Mouse (Mus musculus) CH12.LX (cell line): Measurements from ENCODE around the gene Gucy1a1. TPM values are rescaled to one million over a fixed set of nuclear protein-coding genes. Genes with fewer than 3 reads are reported as not detected.

Experiments
- DNase-seq: peaks from one replicate; pipeline ENCODE4 v3.0.0-alpha.2; 2013; ENCODE audit errors: extremely low read depth
- H3K27ac ChIP-seq: 2 replicates; pipeline ENCODE4 v1.5.1; 2012; ENCODE audit warnings: low read depth, mild to moderate bottlenecking, control low read depth, moderate library complexity; ENCODE audit not compliant: insufficient read depth
- H3K27me3 ChIP-seq: replicated peaks from 2 replicates; pipeline ENCODE3; 2012; ENCODE audit warnings: inconsistent platforms
- H3K36me3 ChIP-seq, 2 experiments: replicated peaks in 1 of 2; 2 replicates each; pipeline versions ENCODE3 to v1.6.1; 2012; ENCODE audit warnings: inconsistent platforms in 1 of 2, low read length in 1 of 2, mild to moderate bottlenecking in 1 of 2, mixed read lengths in 1 of 2, moderate library complexity in 1 of 2; ENCODE audit not compliant: control insufficient read depth in 1 of 2, insufficient read depth in 1 of 2
- H3K4me1 ChIP-seq, 2 experiments: 2 replicates each; pipeline ENCODE4 v1.6.1; 2012; ENCODE audit warnings: inconsistent platforms in 1 of 2, moderate library complexity in 1 of 2; ENCODE audit not compliant: insufficient read depth in 2 of 2, control insufficient read depth in 1 of 2
- H3K4me2 ChIP-seq: 2 replicates; pipeline ENCODE4 v1.6.1; 2012; ENCODE audit warnings: low read depth, mild to moderate bottlenecking, control low read depth; ENCODE audit not compliant: poor library complexity, insufficient read depth, severe bottlenecking
- H3K4me3 ChIP-seq, 3 experiments: fragments of 150-350 bp in 1 of 3; sonication (generic) in 1 of 3; replicated peaks in 1 of 3; 2 replicates each; pipeline versions ENCODE3 to v1.5.1; 2011 to 2012; ENCODE audit warnings: low read depth in 2 of 3, low read length in 2 of 3, mild to moderate bottlenecking in 2 of 3, moderate library complexity in 2 of 3, control low read depth in 1 of 3, improper control_type of control experiment in 1 of 3, inconsistent platforms in 1 of 3, mixed read lengths in 1 of 3; ENCODE audit not compliant: poor library complexity in 1 of 3
- H3K79me2 ChIP-seq: replicated peaks from 2 replicates; pipeline ENCODE4 v1.6.1; 2012; ENCODE audit warnings: mild to moderate bottlenecking, moderate library complexity; ENCODE audit not compliant: control insufficient read depth, poor library complexity, insufficient read depth, severe bottlenecking; ENCODE audit errors: extremely low read depth
- H3K9ac ChIP-seq: 2 replicates; pipeline ENCODE4 v1.6.1; 2012; ENCODE audit warnings: low read depth, mild to moderate bottlenecking, control low read depth, moderate library complexity; ENCODE audit not compliant: insufficient read depth
- H3K9me3 ChIP-seq: replicated peaks from 2 replicates; pipeline ENCODE3; 2012; ENCODE audit warnings: low read length, inconsistent platforms, mixed read lengths
- CHD1 ChIP-seq: IDR thresholded peaks from 2 replicates; pipeline ENCODE4 v1.6.1; 2012; ENCODE audit warnings: low read depth, low read length, improper control_type of control experiment, inconsistent platforms
- CHD2 ChIP-seq: IDR thresholded peaks from 2 replicates; pipeline ENCODE4 v1.6.1; 2011; ENCODE audit warnings: low read length, improper control_type of control experiment
- CTCF ChIP-seq, 2 experiments: IDR thresholded peaks in 1 of 2; conservative IDR thresholded peaks in 1 of 2; 2 replicates each; pipeline ENCODE4 v1.5.1; 2011 to 2012; ENCODE audit warnings: low read depth in 2 of 2, low read length in 2 of 2, improper control_type of control experiment in 1 of 2, inconsistent platforms in 1 of 2, mild to moderate bottlenecking in 1 of 2, moderate library complexity in 1 of 2
- E2F4 ChIP-seq: IDR thresholded peaks from 2 replicates; pipeline ENCODE4 v1.6.1; 2011; ENCODE audit warnings: low read depth, low read length, improper control_type of control experiment; ENCODE audit not compliant: insufficient replicate concordance
- ELF1 ChIP-seq: IDR thresholded peaks from 2 replicates; pipeline ENCODE4 v1.6.1; 2014; ENCODE audit warnings: low read depth, mild to moderate bottlenecking, inconsistent platforms, low read length, improper control_type of control experiment
- ETS1 ChIP-seq: conservative IDR thresholded peaks from 2 replicates; pipeline ENCODE4 v1.6.1; 2012; ENCODE audit warnings: low read depth, mild to moderate bottlenecking, inconsistent platforms, low read length, improper control_type of control experiment, moderate library complexity
- GABPA ChIP-seq: IDR thresholded peaks from 2 replicates; pipeline ENCODE4 v1.6.1; 2012; ENCODE audit warnings: low read depth, low read length, improper control_type of control experiment, inconsistent platforms; ENCODE audit not compliant: insufficient replicate concordance
- HCFC1 ChIP-seq: IDR thresholded peaks from 2 replicates; pipeline ENCODE4 v1.6.1; 2012; ENCODE audit warnings: low read depth, mild to moderate bottlenecking, inconsistent platforms, low read length, improper control_type of control experiment
- IRF4 ChIP-seq: IDR thresholded peaks from 2 replicates; pipeline ENCODE4 v1.6.1; 2014; ENCODE audit warnings: low read depth, mild to moderate bottlenecking, inconsistent platforms, low read length, improper control_type of control experiment
- KAT2A ChIP-seq: IDR thresholded peaks from 2 replicates; pipeline ENCODE4 v1.6.1; 2012; ENCODE audit warnings: low read length, improper control_type of control experiment, inconsistent platforms; ENCODE audit not compliant: insufficient replicate concordance
- MAFK ChIP-seq: IDR thresholded peaks from 2 replicates; pipeline ENCODE4 v1.6.1; 2011; ENCODE audit warnings: low read length, improper control_type of control experiment; ENCODE audit not compliant: insufficient replicate concordance
- MAZ ChIP-seq: IDR thresholded peaks from 2 replicates; pipeline ENCODE4 v1.6.1; 2012; ENCODE audit warnings: low read depth, mild to moderate bottlenecking, inconsistent platforms, low read length, improper control_type of control experiment, moderate library complexity
- MEF2A ChIP-seq: IDR thresholded peaks from 2 replicates; pipeline ENCODE4 v1.6.1; 2014; ENCODE audit warnings: low read depth, mild to moderate bottlenecking, inconsistent platforms, low read length, improper control_type of control experiment, borderline replicate concordance
- MXI1 ChIP-seq: IDR thresholded peaks from 2 replicates; pipeline ENCODE4 v1.6.1; 2011; ENCODE audit warnings: mild to moderate bottlenecking, low read depth, low read length, improper control_type of control experiment
- PAX5 ChIP-seq: IDR thresholded peaks from 2 replicates; pipeline ENCODE4 v1.6.1; 2012; ENCODE audit warnings: low read length, inconsistent platforms, mixed read lengths
- POLR2AphosphoS2 ChIP-seq: IDR thresholded peaks from 2 replicates; pipeline ENCODE4 v1.6.1; 2011; ENCODE audit warnings: low read depth, low read length, improper control_type of control experiment
- RCOR1 ChIP-seq: conservative IDR thresholded peaks from 2 replicates; pipeline ENCODE4 v1.6.1; 2012; ENCODE audit warnings: low read depth, mild to moderate bottlenecking, inconsistent platforms, low read length, improper control_type of control experiment
- SIN3A ChIP-seq: IDR thresholded peaks from 2 replicates; pipeline ENCODE4 v1.6.1; 2012; ENCODE audit warnings: low read length, improper control_type of control experiment, inconsistent platforms
- SMC3 ChIP-seq: IDR thresholded peaks from 2 replicates; pipeline ENCODE4 v1.6.1; 2011; ENCODE audit warnings: low read depth, low read length, improper control_type of control experiment
- TCF12 ChIP-seq: IDR thresholded peaks from 2 replicates; pipeline ENCODE4 v1.6.1; 2014; ENCODE audit warnings: low read depth, mild to moderate bottlenecking, inconsistent platforms, low read length, improper control_type of control experiment
- ZKSCAN1 ChIP-seq: IDR thresholded peaks from 2 replicates; pipeline ENCODE4 v1.6.1; 2012; ENCODE audit warnings: low read depth, inconsistent platforms, low read length, improper control_type of control experiment, borderline replicate concordance
- ZNF384 ChIP-seq: IDR thresholded peaks from 2 replicates; pipeline ENCODE4 v1.6.1; 2012; ENCODE audit warnings: low read depth, low read length, improper control_type of control experiment, inconsistent platforms
- dilution Hi-C: fragments of 300-500 bp; cut with MboI; formaldehyde crosslinking; loops from 2 replicates; pipeline ENCODE4 v1.14.3; 2020; ENCODE audit warnings: low sequenced_read_pairs; ENCODE audit not compliant: extremely low pct_unique_long_range_greater_than_20kb, extremely low pct_ligation_motif_present
- in situ Hi-C: fragments of 300-500 bp; cut with MboI; formaldehyde crosslinking; loops from 3 replicates; pipeline ENCODE4 v1.14.3; 2019; ENCODE audit warnings: low sequenced_read_pairs, low pct_ligation_motif_present, low pct_unique_long_range_greater_than_20kb, mixed read lengths
- polyA plus RNA-seq: library from polyadenylated mRNA; unstranded; fragments of >175 nt; gene quantifications from 2 replicates; pipeline ENCODE4 v1.2.1, GENCODE M21; 2012; ENCODE audit warnings: low read depth; ENCODE audit not compliant: insufficient read length
- total RNA-seq, 2 experiments: library from RNA; depleted of rRNA; stranded (reverse); fragments of 300-350 nt in 1 of 2; fragments of >200 nt in 1 of 2; gene quantifications; 2 replicates each; pipeline ENCODE4 v1.2.3; 2012 to 2014

Gene Gucy1a1
- total and polyA plus RNA-seq, 3 experiments, result not detected

- H3K36me3 ChIP-seq, result no peaks in the 10 kb centered on the region
- H3K79me2 ChIP-seq, result no peaks in the 10 kb centered on the region
- in situ Hi-C loops (no loop called here), dilution Hi-C loops (no loop called here)
- no peaks in the 10 kb centered on the region for H3K27me3 ChIP-seq
- no peaks in the 10 kb centered on the region for H3K9me3 ChIP-seq
- H3K4me1 ChIP-seq, result peaks cover 3 to 6% of the 10 kb centered on the region in 2 experiments; a peak in 3 of 4 replicates
- no peak overlapping the region for H3K4me3 ChIP-seq
- H3K27ac ChIP-seq, result no peak overlapping the region
- DNase-seq, result no peak
- H3K4me2 ChIP-seq, result no peak overlapping the region
- no peak overlapping the region for H3K9ac ChIP-seq
- no peak for TF ChIP-seq RCOR1
- TF ChIP-seq E2F4, result no peak
- TF ChIP-seq ELF1, result no peak
- TF ChIP-seq ZNF384, result no peak
- TF ChIP-seq MEF2A, result no peak
- TF ChIP-seq HCFC1, result no peak
- no peak for TF ChIP-seq CTCF (conservative IDR thresholded peaks at IDR 0.05 in 1 of 2, IDR thresholded peaks at IDR 0.05 in 1 of 2; ENCODE audit: low read depth in 2 of 2, low read length in 2 of 2)
- no peak for TF ChIP-seq GABPA
- TF ChIP-seq KAT2A, result no peak
- TF ChIP-seq MXI1, result no peak
Measured at GRCm38 (mm10) chr3:82067830-82068229, 77.8 kb downstream of the Gucy1a1 start.

- Histone ChIP-seq H3K27me3 (no peaks in the 10 kb centered on the region), H3K27ac (no peak overlapping the region)
- dilution Hi-C loops, result no loop called here
Measured at GRCm38 (mm10) chr3:82061402-82062180, 84.0 kb downstream of the Gucy1a1 start.

GRCm38 (mm10) chr3:82057201-82057600 lies 88.4 kb downstream of the Gucy1a1 start:
- H3K4me1 ChIP-seq, result peaks cover 5 to 6% of the 10 kb centered on the region in 2 experiments
- in situ Hi-C loops (no loop called here), dilution Hi-C loops (no loop called here)
- no peak for DNase-seq
- H3K4me3 ChIP-seq, result no peak overlapping the region
- no peaks in the 10 kb centered on the region for H3K27me3 ChIP-seq
- H3K9me3 ChIP-seq, result no peaks in the 10 kb centered on the region
- no peak overlapping the region for H3K9ac ChIP-seq
- no peak overlapping the region for H3K27ac ChIP-seq
- H3K4me2 ChIP-seq, result no peak overlapping the region
- TF ChIP-seq MAZ (no peak), MAFK (no peak), CHD2 (no peak), ETS1 (no peak), MXI1 (no peak), SIN3A (no peak), ZKSCAN1 (no peak), TCF12 (no peak), POLR2AphosphoS2 (no peak), SMC3 (no peak), E2F4 (no peak)
- no peaks in the 10 kb centered on the region for H3K36me3 ChIP-seq
- H3K79me2 ChIP-seq, result no peaks in the 10 kb centered on the region

More at GRCm38 (mm10) chr3:82061402-82062180, 84.0 kb downstream of the Gucy1a1 start:
- no peaks in the 10 kb centered on the region for H3K79me2 ChIP-seq
- no peak overlapping the region for H3K9ac ChIP-seq
- no peak for TF ChIP-seq IRF4
- TF ChIP-seq CTCF (conservative IDR thresholded peaks at IDR 0.05 in 1 of 2, IDR thresholded peaks at IDR 0.05 in 1 of 2; ENCODE audit: low read depth in 2 of 2, low read length in 2 of 2), result no peak
- TF ChIP-seq CHD1, result no peak
- no peak for TF ChIP-seq PAX5
- H3K4me1 ChIP-seq, result no peaks in the 10 kb centered on the region
- H3K9me3 ChIP-seq, result no peaks in the 10 kb centered on the region
- H3K4me3 ChIP-seq, result no peak overlapping the region
- H3K4me2 ChIP-seq, result no peak overlapping the region
- in situ Hi-C loops, result no loop called here
- DNase-seq, result no peak
- H3K36me3 ChIP-seq, result no peaks in the 10 kb centered on the region
